Mouse (Mus musculus): ENCODE data around the gene Ppara. TPM values are rescaled to one million over a fixed set of nuclear protein-coding genes. Genes with fewer than 3 reads are reported as not detected.

Ppara gene
- total RNA-seq (2021), result 10 to 100 TPM; 21.9 to 22.2 TPM
- long read RNA-seq, experiment 1, result 0 reads
- long read RNA-seq, experiment 2, partial matches to known transcripts, result 0 of 1 reads
- long read RNA-seq, experiment 2, other reads (novel, unspliced or antisense), result 1 of 1 reads

DNA sequence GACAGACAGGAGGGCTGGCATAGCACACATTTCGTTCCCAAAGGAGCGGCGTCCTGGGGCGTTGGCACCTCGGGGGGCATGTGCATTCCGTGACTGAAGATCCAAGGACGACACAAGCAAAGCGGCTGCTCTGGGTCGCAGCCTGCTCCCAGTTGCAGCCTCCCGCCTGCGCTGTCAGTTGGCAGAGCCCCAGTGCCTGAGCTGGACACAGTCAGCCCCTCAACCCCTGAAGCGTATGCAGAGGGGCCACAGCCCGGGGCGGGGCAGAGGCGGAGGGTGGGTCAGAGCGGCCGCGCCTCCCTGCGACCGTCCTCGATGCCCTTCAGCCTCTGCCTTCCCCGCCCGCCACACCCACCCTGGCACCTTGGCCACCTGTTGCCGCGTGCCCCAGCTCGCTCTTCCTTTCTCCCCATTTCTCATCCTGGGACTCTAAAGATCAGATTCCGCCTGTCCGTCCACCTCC is at the start of gene Ppara:
TSS of gene Ppara (plus strand) at position 413 of the 463 bp plus-strand sequence.
- DNase-seq (ENCODE audit: low spot score), result peak; percentile 24

- DNase-seq (ENCODE audit: low spot score), result peak; percentile 81
Measured at GRCm38 (mm10) chr15:85686641-85687395, 48.0 kb upstream of the Ppara start.

DNA sequence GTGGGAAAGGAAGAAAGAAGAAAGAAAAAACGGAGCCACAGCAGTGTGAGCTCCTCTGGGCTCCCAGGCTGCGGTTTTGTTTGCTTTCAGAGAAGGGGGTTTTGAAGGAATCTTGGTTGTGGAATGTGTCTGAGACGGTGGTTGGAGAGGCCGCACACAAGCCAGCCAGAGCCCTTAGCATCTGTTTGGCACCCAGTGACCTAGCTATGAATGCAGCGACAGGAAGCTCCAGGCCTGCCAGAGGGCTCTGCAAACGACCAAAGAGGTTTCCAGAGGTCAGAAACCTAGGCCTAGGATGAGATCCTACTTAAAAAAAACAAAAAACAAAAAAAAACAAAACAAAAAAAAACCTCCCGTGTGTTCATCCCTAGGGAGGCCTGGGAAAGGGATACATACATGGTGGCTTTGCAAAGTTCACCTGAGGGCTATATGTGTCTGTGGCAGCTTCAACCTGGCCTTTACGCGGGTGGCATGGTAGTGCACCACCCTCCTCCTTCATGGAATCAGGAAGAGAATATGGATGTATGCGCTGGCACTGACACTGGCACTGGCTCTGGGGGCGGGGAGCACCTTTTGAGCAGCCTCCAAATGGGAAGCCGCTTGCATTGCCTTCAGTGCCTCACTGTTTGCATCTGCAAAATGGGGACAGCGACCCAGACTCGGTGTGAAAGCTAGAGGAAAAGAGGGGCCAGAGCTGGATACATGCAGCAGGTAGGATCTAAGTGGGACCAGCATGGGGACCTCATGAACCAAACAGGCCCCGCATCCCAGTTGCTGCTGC is 47.0 kb upstream of the Ppara start:
- no peak for DNase-seq (ENCODE audit: low spot score)

- peak; percentile 66 for DNase-seq (ENCODE audit: low spot score)
Measured at GRCm38 (mm10) chr15:85688734-85689133, 46.0 kb upstream of the Ppara start.

DNA sequence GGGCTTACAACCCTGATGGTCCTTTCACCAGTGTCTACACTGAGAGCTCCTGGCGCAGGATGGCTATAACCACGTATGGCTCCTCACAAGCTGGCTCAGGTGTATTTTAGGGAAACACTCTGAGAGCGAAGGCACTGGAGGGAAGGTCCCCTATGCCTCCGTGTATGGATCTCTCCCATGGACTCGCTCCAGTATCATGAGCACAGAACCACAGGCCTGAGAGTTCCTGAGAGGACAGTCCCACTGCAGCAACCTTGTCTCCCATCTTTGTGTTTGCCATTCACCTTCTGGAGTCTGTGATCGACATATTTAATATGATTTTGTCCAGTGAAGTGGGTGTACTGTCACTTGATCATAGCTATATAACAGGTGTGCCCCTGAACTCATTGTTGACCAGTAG is 45.3 kb upstream of the Ppara start:
- no peak for DNase-seq (ENCODE audit: low spot score)

- no peak for DNase-seq (ENCODE audit: low spot score)
Measured at GRCm38 (mm10) chr15:85690058-85690457, 44.7 kb upstream of the Ppara start.

- DNase-seq (ENCODE audit: low spot score), result no peak
Measured at GRCm38 (mm10) chr15:85690875-85691274, 43.9 kb upstream of the Ppara start.

DNA sequence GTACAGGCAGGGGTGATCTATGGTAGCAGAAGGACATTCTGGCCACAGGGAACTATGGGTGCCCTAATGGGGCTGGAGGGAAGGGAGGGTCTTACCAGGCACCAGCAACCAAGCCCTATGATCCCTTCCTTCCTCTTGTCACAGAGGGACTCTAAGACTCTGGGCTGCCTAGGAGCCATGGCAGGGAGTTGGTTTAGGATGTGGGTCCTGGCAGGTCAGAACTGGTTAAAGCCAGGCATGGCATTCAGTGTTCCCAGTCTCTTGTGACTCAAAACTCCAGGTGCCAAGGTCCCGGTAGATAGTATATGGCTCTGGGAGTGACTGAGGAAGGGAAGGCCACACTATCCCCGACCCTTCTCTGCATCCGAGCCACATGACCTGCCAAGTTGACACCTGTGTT is 41.7 kb upstream of the Ppara start:
- no peak for DNase-seq (ENCODE audit: low spot score)

- DNase-seq (ENCODE audit: low spot score), result no peak
Measured at GRCm38 (mm10) chr15:85693819-85694218, 41.0 kb upstream of the Ppara start.

DNA sequence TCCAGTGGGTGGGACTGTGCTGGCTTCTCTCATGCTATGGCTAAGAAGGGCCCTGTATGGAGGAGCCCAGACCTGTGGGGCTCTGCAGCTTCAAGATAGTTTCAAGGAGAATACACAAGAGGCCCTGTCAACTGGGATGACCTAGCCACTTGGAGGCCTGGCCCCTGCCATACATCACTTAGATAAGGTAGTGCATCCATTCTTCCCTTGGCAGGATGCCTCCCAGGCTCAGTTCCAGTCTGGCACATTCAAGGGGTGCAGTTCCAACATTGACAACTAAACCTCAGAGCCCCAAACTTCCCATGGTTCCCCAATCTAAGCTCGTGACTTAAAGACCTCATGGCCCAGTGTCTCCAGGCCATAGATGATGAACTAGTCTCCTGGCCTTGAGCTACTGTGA is 40.4 kb upstream of the Ppara start:
- DNase-seq (ENCODE audit: low spot score), result no peak

GRCm38 (mm10) chr15:85695304-85695703 is 39.5 kb upstream of the Ppara start:
- no peak for DNase-seq (ENCODE audit: low spot score)

GRCm38 (mm10) chr15:85698345-85699034 is 36.3 kb upstream of the Ppara start:
- no peak for DNase-seq (ENCODE audit: low spot score)

GRCm38 (mm10) chr15:85699452-85699851 is 35.3 kb upstream of the Ppara start:
- no peak for DNase-seq (ENCODE audit: low spot score)

DNA sequence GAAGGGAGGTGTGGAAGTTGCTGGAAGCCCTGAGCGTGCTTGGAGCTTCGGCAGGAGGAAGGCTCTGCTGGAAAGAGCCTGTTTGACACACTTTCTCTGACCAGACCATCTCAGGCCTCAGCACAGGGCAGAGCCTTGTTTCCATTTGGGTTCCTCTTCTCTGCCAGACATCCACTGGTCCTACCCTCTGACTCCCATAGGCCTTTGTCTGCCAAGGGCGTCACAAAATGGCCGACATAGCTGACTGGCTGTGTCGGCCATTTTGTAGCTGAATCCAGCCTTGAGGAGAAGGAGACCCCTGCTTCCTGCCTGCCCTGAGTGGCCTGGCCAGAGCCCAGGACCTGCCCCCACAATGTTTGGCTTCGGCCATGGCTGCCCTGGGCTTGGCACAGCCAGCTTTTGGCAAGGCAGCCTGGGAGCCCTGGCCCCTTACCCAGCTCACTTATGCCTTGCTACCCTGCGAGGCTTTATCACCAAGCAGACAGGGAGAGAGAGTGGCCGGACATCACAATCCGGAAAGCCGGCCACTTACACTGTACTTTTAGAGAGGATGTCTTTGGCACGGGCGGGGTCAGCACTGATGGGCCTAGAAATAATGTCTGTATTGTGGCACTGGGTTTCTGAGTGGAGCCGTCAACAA is 34.8 kb upstream of the Ppara start:
- DNase-seq (ENCODE audit: low spot score), result no peak

DNA sequence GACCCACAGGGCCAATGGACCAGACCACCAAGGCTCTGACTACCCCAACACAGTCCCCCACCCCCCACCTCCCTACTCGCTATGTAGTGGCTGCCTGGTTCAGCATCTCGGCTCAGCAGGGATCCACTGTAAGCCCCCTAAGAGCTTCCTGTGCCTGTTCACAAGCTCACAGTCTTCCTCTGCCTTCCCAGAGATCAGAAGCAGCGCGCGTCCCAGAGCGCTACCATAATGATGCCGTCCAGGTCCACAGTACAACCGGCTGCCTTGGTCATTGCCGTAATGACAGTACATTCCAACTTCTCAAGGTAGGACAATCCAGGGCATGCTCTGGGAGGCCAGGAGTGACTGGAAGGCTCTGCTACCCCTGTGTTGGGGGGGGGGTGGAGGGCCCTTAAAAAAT is 34.1 kb upstream of the Ppara start:
- DNase-seq (ENCODE audit: low spot score), result no peak

DNA sequence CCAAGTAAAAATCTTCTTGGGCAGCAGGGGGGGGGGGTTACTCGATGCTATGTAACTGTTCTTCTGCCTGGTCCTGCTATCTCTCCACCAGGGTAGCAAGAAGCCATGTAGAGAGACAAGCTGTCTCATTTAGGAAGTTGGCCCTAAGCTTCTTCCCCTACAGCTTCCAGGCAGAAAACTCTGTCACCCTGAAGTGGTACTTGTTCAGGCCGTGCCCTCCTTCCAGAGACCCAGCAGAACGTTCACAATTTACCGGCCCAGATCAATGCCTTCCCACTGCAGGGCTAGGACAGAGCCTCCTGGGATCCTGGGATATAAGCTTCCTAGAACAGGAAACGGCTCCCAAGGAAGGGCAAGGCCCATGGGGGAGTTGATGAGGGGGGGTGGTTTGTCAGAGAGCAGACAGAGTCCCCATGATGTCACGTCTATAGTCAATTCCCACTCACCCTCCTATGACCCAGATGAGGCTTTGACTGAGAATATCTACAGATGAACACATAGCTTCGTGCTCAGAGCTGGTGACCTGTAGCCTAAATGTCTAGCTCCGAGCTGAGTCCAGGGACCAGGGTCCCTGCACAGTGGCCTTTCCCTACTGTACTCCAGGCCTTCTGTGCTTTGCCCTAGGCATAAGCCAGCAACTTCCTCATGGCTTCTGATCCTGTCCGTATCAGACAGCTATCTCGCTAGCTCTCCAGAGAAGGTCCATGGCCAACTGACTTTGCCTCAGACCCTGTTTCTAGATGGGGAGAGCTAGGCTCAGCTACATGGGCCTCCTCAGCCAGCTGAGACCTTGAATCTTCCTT is 33.5 kb upstream of the Ppara start:
- no peak for DNase-seq (ENCODE audit: low spot score)

DNA sequence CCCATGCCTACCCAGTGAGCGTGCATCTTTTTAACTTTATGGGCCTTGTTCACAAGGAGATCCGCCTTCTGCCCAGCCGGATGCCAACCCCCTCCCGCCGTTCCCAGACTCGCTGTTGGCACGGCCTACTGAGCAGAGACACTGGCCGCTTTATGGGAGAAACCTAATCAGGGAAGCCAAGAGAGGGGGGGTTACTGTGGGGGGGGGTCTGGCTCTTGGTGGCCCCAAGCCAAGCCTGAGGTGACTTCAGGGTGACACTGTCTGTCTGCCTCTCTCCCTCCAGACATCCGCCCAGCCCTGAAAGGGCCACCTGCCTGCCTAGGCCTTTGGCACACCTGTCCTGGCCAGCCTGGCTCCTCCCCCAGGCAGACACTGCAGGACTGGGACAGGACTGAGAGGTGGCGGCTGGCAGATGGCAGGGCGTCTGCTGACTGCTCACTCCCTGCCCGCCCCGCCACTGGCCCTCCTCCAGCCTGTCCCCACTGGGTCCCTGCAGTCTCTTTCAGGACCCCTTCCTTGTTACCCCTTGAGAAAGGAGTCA is 32.3 kb upstream of the Ppara start:
- peak; percentile 73 for DNase-seq (ENCODE audit: low spot score)

- DNase-seq (ENCODE audit: low spot score), result no peak
Measured at GRCm38 (mm10) chr15:85703194-85703641, 31.6 kb upstream of the Ppara start.

DNA sequence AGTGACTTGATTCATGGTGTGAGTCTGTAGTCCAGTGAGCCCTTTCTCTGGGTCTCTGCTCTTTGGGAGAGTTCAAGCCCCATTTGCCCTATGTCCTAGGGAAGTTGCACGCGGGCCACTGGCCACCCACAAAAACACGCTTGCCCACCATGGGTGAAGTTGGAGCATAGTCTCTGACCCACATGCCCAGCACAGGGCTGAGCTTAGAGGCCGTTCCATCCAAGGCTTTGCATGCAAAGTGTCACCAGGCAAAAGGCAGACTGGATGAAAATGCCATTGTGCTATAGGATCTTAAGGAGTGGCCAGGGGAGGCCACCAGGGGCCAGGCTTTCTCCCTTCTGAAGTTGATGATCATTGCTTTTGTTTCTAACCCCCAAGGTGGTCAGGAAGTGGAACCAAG is 30.9 kb upstream of the Ppara start:
- no peak for DNase-seq (ENCODE audit: low spot score)

DNA sequence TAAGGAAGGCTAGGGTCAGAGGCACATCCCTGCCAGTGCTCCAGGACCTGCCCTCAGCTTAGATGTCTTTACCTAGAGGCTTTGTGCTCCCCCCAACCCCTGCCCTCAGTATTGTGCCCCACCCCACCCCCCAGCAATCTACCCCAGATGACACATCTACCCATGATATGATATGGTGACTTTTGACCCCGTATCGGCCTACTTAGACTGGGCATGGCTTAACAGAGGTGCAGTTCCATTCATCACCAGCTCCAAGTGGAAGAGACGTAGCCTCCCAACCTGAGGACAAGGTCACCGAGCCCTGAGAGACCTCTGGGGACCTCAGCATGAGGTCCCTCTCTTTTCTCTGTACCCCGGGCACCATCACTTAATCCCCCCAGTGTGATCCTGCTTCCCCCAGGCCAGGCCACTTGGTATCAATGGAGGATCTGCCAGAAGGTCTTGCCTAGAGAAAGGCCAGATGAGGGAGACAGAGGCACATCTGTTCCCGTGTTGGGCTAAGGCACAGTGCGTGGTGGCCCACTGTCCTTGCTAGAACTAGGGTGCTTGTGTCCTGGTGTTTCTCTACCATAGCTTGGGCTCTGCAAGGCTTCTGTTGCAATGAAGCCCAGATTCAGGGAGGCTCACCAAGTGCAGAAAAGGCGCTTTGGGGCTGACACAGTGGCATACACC is 30.3 kb upstream of the Ppara start:
- no peak for DNase-seq (ENCODE audit: low spot score)
